Mouse (Mus musculus): ENCODE data around the gene Tmem245.

Tmem245 gene

GRCm38 (mm10) chr4:56820017-56820550 is 127.2 kb downstream of the Tmem245 start:
- DNase-seq (ENCODE audit: low read depth, low spot score), result peak; percentile 42

Measured in A20 (cell line).